Mouse (Mus musculus) right cerebral cortex, postnatal 10 days (tissue): ENCODE results near the gene Fndc3a.
A peak's percentile ranks its signal among the peaks of the same experiment; 100 is the strongest.

Source experiments
- DNase-seq, 2 experiments: peaks; one replicate each; pipeline ENCODE4 v3.0.0; 2021; ENCODE audit warnings: low spot score in 2 of 2

The Fndc3a gene

GRCm38 (mm10) chr14:72709710-72710340 is at the start of gene Fndc3a:
Fndc3a (minus strand) TSS chr14:72710003.
- DNase-seq = peak; percentile 92 to 93

GRCm38 (mm10) chr14:72752893-72753292 is 43.1 kb upstream of the Fndc3a start:
- no peak for DNase-seq

GRCm38 (mm10) chr14:72750426-72751182 is 40.8 kb upstream of the Fndc3a start:
- DNase-seq = no peak

GRCm38 (mm10) chr14:72748331-72748730 is 38.5 kb upstream of the Fndc3a start:
- DNase-seq = no peak

GRCm38 (mm10) chr14:72741667-72742066 is 31.9 kb upstream of the Fndc3a start:
- DNase-seq = no peak

- no peak for DNase-seq
Observed at GRCm38 (mm10) chr14:72740336-72740735, 30.5 kb upstream of the Fndc3a start.

GRCm38 (mm10) chr14:72739484-72740208 is 29.8 kb upstream of the Fndc3a start:
- DNase-seq = no peak

- no peak for DNase-seq
Observed at GRCm38 (mm10) chr14:72738776-72739175, 29.0 kb upstream of the Fndc3a start.

GRCm38 (mm10) chr14:72738217-72738616 is 28.4 kb upstream of the Fndc3a start:
- DNase-seq = no peak

- DNase-seq = no peak
Observed at GRCm38 (mm10) chr14:72725865-72726264, 16.1 kb upstream of the Fndc3a start.

GRCm38 (mm10) chr14:72722274-72723053 is 12.7 kb upstream of the Fndc3a start:
- DNase-seq = no peak

- no peak for DNase-seq
Observed at GRCm38 (mm10) chr14:72716175-72716574, 6.4 kb upstream of the Fndc3a start.

GRCm38 (mm10) chr14:72711130-72711529 is 1.3 kb upstream of the Fndc3a start:
- DNase-seq = no peak

GRCm38 (mm10) chr14:72710341-72711027 is 681 bp upstream of the Fndc3a start:
- DNase-seq = peak; percentile 56 to 57

GRCm38 (mm10) chr14:72709091-72709709 is 603 bp downstream of the Fndc3a start:
- DNase-seq = peak; percentile 36 to 48

- no peak for DNase-seq
Observed at GRCm38 (mm10) chr14:72708581-72708991, 1.2 kb downstream of the Fndc3a start.

- DNase-seq = no peak
Observed at GRCm38 (mm10) chr14:72700056-72700455, 9.7 kb downstream of the Fndc3a start.

- no peak for DNase-seq
Observed at GRCm38 (mm10) chr14:72691406-72691805, 18.4 kb downstream of the Fndc3a start.

GRCm38 (mm10) chr14:72689525-72689924 is 20.3 kb downstream of the Fndc3a start:
- DNase-seq = no peak

- no peak for DNase-seq
Observed at GRCm38 (mm10) chr14:72684857-72685370, 24.9 kb downstream of the Fndc3a start.

GRCm38 (mm10) chr14:72677247-72677646 is 32.6 kb downstream of the Fndc3a start:
- no peak for DNase-seq
